Mouse (Mus musculus) intestine, embryonic 15.5 days (tissue): ENCODE measurements around the gene Cap2. TPM values are rescaled to one million over a fixed set of nuclear protein-coding genes. Genes with fewer than 3 reads are reported as not detected.

Experiments used
- ATAC-seq: fragments of 200-750 bp; cut with Nextera tagmentation; 2 replicates; pipeline ENCODE4 v1.8.0; 2017; ENCODE audit warnings: moderate TSS enrichment, moderate library complexity
- H3K27ac ChIP-seq: fragments of 300-500 bp; sonication (generic); 2 replicates; pipeline ENCODE4 v1.5.1; 2015; ENCODE audit warnings: mild to moderate bottlenecking, inconsistent platforms
- H3K27me3 ChIP-seq: fragments of 300-500 bp; sonication (generic); replicated peaks from 2 replicates; pipeline ENCODE4 v1.6.1; 2015; ENCODE audit warnings: inconsistent platforms
- H3K36me3 ChIP-seq: fragments of 300-500 bp; sonication (generic); 2 replicates; pipeline ENCODE4 v1.6.1; 2015; ENCODE audit warnings: inconsistent platforms
- H3K4me1 ChIP-seq: fragments of 300-500 bp; sonication (generic); replicated peaks from 2 replicates; pipeline ENCODE4 v1.6.1; 2015; ENCODE audit warnings: inconsistent platforms
- H3K4me2 ChIP-seq: fragments of 300-500 bp; sonication (generic); replicated peaks from 2 replicates; pipeline ENCODE4 v1.6.1; 2015; ENCODE audit warnings: mild to moderate bottlenecking, inconsistent platforms
- H3K4me3 ChIP-seq: fragments of 300-500 bp; sonication (generic); replicated peaks from 2 replicates; pipeline ENCODE4 v1.5.1; 2015; ENCODE audit warnings: inconsistent platforms
- H3K9ac ChIP-seq: fragments of 300-500 bp; sonication (generic); 2 replicates; pipeline ENCODE4 v1.6.1; 2015; ENCODE audit warnings: inconsistent platforms
- H3K9me3 ChIP-seq: fragments of 300-500 bp; sonication (generic); 2 replicates; pipeline ENCODE4 v1.6.1; 2016; ENCODE audit warnings: inconsistent platforms
- WGBS: fragments of 180-500 bp; shearing (Covaris S2); methylation state at CpG from one replicate; pipeline ENCODE4 v1.1.7; 2015; 5-methylcytosine and 5-hydroxymethylcytosine counted together
- polyA plus RNA-seq: library from polyadenylated mRNA; unstranded; fragments of >200 nt; fragmentation: Nextera tagmentation; extraction: Ambion mirVana; gene quantifications from 2 replicates; pipeline ENCODE4 v1.2.1, GENCODE M21; 2015

The Cap2 gene
- 8.3 and 10.4 TPM in 2 replicates for polyA plus RNA-seq

DNA sequence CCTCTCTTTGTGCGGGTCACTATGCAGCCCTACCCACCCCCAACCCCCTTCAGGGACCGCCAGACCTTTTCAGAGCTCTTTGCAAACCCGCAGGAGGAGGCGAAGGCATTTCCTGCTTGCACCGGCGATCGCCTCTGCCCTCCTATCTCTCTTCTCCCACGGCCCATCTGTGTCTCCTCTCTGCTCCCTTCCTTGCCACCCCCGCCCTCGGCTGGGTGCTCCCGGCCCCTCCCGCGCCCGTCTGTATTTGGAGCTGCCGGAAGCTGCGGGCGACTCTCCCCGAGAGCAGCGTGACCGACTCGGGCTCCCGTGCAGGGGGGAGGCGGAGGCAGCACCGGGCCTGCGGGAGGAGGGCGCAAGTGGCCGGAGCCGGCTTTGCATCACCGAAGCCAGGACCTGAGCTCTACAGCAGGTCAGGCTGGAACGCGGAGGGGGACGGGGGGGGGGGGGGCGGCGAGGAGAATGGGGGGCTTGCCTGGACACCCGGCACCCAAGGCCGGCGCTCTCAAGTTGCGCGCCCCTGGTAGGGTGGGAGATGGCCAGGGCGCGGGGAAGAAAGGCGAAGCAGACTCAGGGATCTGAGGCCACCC, at the start of gene Cap2:
TSS of gene Cap2 (plus strand) at position 49 of the 590 bp plus-strand sequence.
- ATAC-seq = peak; percentile 86
- peak within 1 kb of the TSS; percentile 53 for H3K4me3 ChIP-seq
- H3K27me3 ChIP-seq = no peaks in the 10 kb centered on the region
- peaks cover 5% of the 10 kb centered on the region; the same call in 1 of the 2 replicates for H3K4me1 ChIP-seq
- H3K36me3 ChIP-seq = no peaks in the 10 kb centered on the region
- H3K9me3 ChIP-seq = no peaks in the 10 kb centered on the region
- under 1% methylated on average over 42 of the region's 42 CpGs for WGBS
- H3K9ac ChIP-seq = peak within 1 kb of the TSS; percentile 57
- H3K4me2 ChIP-seq = peak within 1 kb of the TSS; percentile 92
- H3K27ac ChIP-seq = peak within 1 kb of the TSS; percentile 36; the same call in 1 of the 2 replicates

DNA sequence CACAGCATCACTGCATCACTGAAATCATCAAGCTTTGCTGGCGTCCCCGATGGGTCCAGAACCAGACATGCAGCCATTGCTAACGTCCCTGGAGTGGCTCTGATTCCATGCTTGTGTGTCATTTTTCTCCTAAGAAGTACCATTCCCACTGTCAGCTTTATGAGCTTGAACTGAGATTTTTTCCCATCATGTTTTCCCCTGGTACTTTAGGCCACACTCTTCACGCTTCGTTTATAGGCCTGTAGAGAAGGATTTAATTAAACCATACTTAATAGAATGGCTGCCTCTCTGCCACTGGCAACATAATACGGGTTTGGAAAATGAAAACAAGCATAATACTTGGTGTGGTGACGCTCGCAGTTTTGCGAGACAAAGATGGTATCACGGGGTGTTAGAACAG, 42.1 kb upstream of the Cap2 start:
- Histone ChIP-seq H3K4me1 (no peaks in the 10 kb centered on the region), H3K9me3 (no peaks in the 10 kb centered on the region), H3K27me3 (no peaks in the 10 kb centered on the region), H3K36me3 (no peaks in the 10 kb centered on the region), H3K4me2 (no peak overlapping the region), H3K27ac (no peak overlapping the region), H3K4me3 (no peak overlapping the region), H3K9ac (no peak overlapping the region)
- no peak for ATAC-seq
- 90% methylated on average over 10 of the region's 10 CpGs for WGBS

DNA sequence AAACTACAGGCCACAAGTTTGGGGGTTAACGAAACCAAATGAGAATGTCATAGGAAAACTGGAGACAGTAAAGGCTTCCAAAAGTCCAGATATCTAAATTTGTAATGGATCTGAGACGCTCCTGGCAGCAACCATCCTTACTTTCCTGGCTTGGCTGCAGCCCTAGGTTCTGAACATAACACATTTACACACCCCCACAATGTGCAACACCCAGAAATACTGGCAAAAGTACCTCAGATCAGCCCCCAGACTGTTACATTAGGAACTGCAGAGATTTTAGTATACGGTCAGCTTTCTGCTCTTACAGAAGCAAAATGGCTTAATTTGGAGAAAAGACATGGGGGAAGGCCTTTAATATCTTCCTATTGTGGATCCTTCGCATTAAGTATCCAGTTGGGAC, 39.4 kb upstream of the Cap2 start:
- no peak for ATAC-seq
- no peaks in the 10 kb centered on the region for H3K9me3 ChIP-seq
- WGBS = 94% methylated on average over 4 of the region's 4 CpGs
- no peak overlapping the region for H3K27ac ChIP-seq
- H3K36me3 ChIP-seq = no peaks in the 10 kb centered on the region
- H3K4me1 ChIP-seq = no peaks in the 10 kb centered on the region
- no peak overlapping the region for H3K4me3 ChIP-seq
- H3K9ac ChIP-seq = no peak overlapping the region
- H3K4me2 ChIP-seq = no peak overlapping the region
- no peaks in the 10 kb centered on the region for H3K27me3 ChIP-seq

DNA sequence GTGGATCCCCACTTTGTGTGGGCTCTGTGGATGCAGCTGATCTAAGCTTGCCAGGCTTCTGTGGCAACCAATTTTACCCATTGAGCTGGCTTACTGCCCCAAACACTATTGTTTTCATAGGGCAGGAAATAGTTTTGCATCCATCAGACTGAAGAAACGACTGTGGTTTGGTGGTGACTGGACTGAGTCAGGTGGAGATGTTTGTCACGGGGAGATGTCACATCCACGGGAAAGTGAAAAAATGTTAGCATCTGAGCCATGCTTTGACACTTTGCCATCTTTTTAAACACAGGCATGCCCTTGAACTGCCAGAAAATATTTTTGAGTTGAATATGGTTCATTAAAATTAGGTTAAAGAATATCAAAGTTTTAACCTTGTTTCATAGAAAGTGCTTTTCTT, 37.9 kb upstream of the Cap2 start:
- ATAC-seq = no peak
- no peak overlapping the region for H3K4me2 ChIP-seq
- H3K27ac ChIP-seq = no peak overlapping the region
- no peaks in the 10 kb centered on the region for H3K9me3 ChIP-seq
- H3K36me3 ChIP-seq = no peaks in the 10 kb centered on the region
- WGBS = 67% methylated on average over 3 of the region's 3 CpGs
- no peak overlapping the region for H3K9ac ChIP-seq
- no peaks in the 10 kb centered on the region for H3K4me1 ChIP-seq
- no peaks in the 10 kb centered on the region for H3K27me3 ChIP-seq
- H3K4me3 ChIP-seq = no peak overlapping the region

DNA sequence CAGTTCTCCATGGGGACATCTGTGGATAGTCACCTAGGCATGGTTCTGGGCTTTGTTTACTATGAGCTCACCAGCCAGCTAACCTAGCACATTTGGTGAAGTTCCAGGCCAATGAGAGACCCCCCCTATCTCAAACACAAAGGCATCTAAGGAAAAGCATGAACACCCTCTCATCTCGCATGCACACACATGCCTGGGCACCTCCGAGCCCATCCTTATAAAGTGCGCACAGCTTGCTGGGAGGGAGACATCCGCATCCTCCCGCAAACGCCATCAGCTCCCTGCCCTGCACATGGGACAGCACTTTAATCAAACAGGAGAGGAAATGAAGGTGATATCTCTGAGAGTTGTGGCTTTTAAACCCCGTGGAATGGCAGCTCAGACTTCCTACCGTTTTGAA, 33.4 kb upstream of the Cap2 start:
- H3K4me2 ChIP-seq = no peak overlapping the region
- H3K4me3 ChIP-seq = no peak overlapping the region
- H3K36me3 ChIP-seq = no peaks in the 10 kb centered on the region
- H3K9me3 ChIP-seq = no peaks in the 10 kb centered on the region
- no peaks in the 10 kb centered on the region for H3K27me3 ChIP-seq
- no peak overlapping the region for H3K9ac ChIP-seq
- no peak overlapping the region for H3K27ac ChIP-seq
- H3K4me1 ChIP-seq = no peaks in the 10 kb centered on the region
- WGBS = 57% methylated on average over 8 of the region's 8 CpGs
- ATAC-seq = no peak

DNA sequence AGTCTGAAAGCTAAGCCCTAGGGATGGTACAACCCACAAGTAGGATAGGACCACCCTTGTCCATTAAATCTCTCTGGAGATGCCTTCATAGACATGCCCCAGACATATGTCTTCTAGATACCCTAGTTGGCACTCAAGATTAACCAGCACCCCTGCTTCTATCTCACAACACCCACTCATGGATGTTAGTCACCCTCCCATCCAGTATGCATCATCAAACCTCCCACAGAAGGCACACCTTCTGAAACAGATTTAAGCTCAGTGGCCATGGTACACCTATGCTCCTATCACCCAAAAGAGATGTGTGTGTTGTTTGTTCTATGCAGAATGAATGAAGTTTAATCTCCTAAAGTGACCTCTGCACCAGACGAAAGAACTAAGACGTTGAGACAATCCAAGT, 32.1 kb upstream of the Cap2 start:
- H3K9me3 ChIP-seq = no peaks in the 10 kb centered on the region
- no peaks in the 10 kb centered on the region for H3K4me1 ChIP-seq
- no peak overlapping the region for H3K9ac ChIP-seq
- no peak for ATAC-seq
- no peak overlapping the region for H3K4me3 ChIP-seq
- no peak overlapping the region for H3K4me2 ChIP-seq
- H3K36me3 ChIP-seq = no peaks in the 10 kb centered on the region
- H3K27me3 ChIP-seq = no peaks in the 10 kb centered on the region
- no peak overlapping the region for H3K27ac ChIP-seq
- 84% methylated on average over 2 of the region's 2 CpGs for WGBS

DNA sequence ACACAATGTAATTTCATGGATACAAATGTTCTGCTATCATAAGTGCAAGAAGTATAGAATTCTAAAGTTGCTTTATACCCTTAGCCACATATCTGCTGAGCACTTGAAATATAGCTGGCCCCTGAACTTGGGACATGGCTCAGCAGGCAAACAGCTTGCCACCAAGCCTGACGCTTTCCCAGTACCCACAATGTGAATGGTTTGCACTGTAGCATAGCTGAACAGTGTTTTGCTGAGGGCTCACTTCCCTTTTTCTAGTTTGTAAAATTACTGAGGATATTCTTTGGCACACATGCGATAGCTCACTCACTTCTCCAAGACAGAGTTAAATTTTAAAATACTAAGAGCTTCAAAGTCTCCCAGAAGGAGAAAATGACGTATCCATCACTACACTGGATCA, 20.4 kb upstream of the Cap2 start:
- Histone ChIP-seq H3K27ac (no peak overlapping the region), H3K36me3 (no peaks in the 10 kb centered on the region), H3K9ac (no peak overlapping the region), H3K4me2 (no peak overlapping the region), H3K4me3 (no peak overlapping the region), H3K9me3 (no peaks in the 10 kb centered on the region), H3K27me3 (no peaks in the 10 kb centered on the region), H3K4me1 (no peaks in the 10 kb centered on the region)
- ATAC-seq = no peak
- WGBS = 72% methylated on average over 3 of the region's 3 CpGs

DNA sequence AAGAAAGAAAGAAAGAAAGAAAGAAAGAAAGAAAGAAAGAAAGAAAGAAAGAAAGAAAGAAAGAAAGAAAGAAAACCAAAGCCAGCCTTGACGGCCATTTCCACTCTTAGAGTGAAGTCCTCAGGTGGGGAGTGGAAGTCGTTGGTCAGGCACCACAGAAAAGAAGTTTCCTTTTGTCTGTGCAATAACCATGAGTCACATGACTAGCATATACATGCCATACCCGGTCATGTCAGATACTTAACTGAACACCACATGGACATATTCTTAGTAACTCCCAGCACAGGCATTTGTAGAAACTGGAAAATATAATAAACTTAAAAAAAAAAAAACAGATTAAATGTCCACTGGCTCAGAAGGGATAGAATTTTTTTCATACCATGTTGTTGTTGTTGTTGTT, 16.0 kb upstream of the Cap2 start:
- Histone ChIP-seq H3K27me3 (no peaks in the 10 kb centered on the region), H3K9ac (no peak overlapping the region), H3K9me3 (no peaks in the 10 kb centered on the region), H3K4me1 (0 out of 2 replicates have a peak, but pooled peaks cover 4% of the 10 kb centered on the region), H3K36me3 (no peaks in the 10 kb centered on the region), H3K4me2 (no peak overlapping the region), H3K4me3 (no peak overlapping the region), H3K27ac (no peak overlapping the region)
- WGBS = 77% methylated on average over 3 of the region's 3 CpGs
- no peak for ATAC-seq

DNA sequence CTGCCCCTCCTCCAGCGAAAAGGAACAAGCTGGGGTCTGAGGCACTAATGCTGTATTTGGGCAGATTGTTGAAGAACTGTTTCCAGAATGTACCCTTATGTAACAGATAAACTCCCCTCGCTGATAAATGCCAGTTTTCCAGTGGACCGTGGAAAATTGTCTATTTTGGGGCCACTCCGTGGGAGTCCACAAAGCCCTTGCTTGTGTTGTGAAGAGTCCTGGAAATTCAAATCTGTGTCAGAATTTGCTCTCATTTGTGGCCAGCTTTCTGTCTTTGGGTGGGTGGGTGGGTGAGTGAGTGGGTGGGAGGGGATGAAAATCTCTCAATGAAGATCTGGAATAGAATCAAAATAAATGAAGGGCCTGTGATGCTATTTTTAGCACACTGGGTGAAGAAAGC, 13.5 kb upstream of the Cap2 start:
- H3K9ac ChIP-seq = no peak overlapping the region
- H3K4me2 ChIP-seq = no peak overlapping the region
- no peak for ATAC-seq
- no peak overlapping the region for H3K4me3 ChIP-seq
- no peaks in the 10 kb centered on the region for H3K36me3 ChIP-seq
- H3K4me1 ChIP-seq = 0 out of 2 replicates have a peak, but pooled peaks cover 4% of the 10 kb centered on the region
- WGBS = 78% methylated on average over 4 of the region's 4 CpGs
- H3K27ac ChIP-seq = no peak overlapping the region
- no peaks in the 10 kb centered on the region for H3K9me3 ChIP-seq
- no peaks in the 10 kb centered on the region for H3K27me3 ChIP-seq

DNA sequence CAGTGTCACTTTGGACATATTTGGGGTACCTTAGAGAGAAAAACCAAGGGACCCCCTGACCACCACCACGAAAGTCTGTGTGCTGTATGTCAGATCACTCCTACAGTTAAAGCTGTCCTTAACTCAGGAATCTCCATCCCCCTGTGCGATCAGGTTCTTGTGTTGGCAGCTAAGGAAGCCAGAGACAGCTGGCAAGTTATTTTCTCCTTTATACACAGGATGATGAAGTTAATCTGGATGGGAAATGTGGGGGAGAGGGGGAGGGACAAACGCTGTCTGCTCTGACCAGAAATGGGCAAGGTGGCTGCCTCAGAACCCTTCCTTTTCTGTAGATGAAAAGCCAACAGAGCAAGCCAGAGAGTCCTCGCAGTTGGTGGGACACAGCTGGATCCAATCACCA, 11.0 kb upstream of the Cap2 start:
- WGBS = 39% methylated on average over 4 of the region's 4 CpGs
- Histone ChIP-seq H3K9ac (no peak overlapping the region; the same call in 1 of the 2 replicates), H3K4me3 (no peak overlapping the region), H3K27ac (peak overlapping the region; percentile 22; the same call in 1 of the 2 replicates), H3K4me1 (0 out of 2 replicates have a peak, but pooled peaks cover 4% of the 10 kb centered on the region), H3K36me3 (no peaks in the 10 kb centered on the region), H3K27me3 (no peaks in the 10 kb centered on the region), H3K4me2 (no peak overlapping the region), H3K9me3 (no peaks in the 10 kb centered on the region)
- no peak for ATAC-seq

DNA sequence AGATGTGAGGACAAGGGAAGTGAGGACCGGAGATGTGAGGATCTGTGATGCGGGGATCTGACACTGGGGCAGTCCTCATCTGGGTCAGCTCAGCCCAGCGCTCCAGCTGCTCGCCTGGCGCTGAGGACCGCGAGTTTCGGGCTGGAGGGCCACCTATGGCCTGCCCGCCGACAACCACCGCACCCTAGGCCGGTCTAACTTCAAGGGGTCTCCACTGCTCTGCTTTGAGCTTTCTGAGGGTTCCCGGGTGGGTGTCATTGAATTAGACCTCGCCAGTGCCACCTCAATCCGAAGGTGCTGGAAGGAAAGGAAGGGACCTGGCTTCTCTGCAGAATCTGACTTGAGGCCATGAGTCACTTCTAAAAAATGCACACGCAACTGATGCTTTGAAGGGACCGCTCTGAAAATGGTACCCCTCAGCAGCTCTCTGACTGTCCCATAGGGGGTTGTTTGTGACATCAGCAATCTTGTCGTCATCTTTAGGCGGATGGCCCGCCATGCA, 793 bp downstream of the Cap2 start:
- H3K4me3 ChIP-seq = peak overlapping the region; percentile 53
- ATAC-seq = peak; percentile 77
- H3K9me3 ChIP-seq = no peaks in the 10 kb centered on the region
- peaks cover 5% of the 10 kb centered on the region; the same call in 1 of the 2 replicates for H3K4me1 ChIP-seq
- 6% methylated on average over 20 of the region's 20 CpGs for WGBS
- peak overlapping the region; percentile 92 for H3K4me2 ChIP-seq
- H3K27me3 ChIP-seq = no peaks in the 10 kb centered on the region
- H3K9ac ChIP-seq = peak overlapping the region; percentile 57
- no peaks in the 10 kb centered on the region for H3K36me3 ChIP-seq
- H3K27ac ChIP-seq = peak overlapping the region; percentile 36; the same call in 1 of the 2 replicates

DNA sequence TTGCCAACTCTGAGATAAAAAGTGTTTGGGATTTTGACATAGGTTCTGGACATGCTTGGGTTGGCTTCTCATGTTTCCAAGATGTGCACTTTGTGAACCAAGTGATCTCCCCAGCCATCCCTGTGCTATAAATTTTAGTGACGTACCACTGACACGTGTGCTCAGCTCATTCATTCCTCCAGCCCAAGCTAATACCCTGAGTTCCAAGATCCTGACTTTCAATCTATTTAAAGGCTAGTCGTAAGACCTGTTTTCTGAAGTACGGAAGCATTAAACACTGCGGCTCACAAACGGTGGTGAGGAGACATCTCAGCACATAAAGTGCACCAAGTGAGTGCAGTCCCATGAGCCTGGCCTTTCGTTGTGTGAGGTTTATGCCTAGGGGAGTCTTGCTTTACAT, 6.3 kb downstream of the Cap2 start:
- Histone ChIP-seq H3K4me2 (no peak overlapping the region), H3K27ac (no peak overlapping the region), H3K36me3 (no peaks in the 10 kb centered on the region), H3K4me1 (no peaks in the 10 kb centered on the region), H3K9me3 (no peaks in the 10 kb centered on the region), H3K27me3 (no peaks in the 10 kb centered on the region), H3K9ac (no peak overlapping the region), H3K4me3 (no peak overlapping the region)
- ATAC-seq = no peak
- WGBS = 76% methylated on average over 7 of the region's 7 CpGs

DNA sequence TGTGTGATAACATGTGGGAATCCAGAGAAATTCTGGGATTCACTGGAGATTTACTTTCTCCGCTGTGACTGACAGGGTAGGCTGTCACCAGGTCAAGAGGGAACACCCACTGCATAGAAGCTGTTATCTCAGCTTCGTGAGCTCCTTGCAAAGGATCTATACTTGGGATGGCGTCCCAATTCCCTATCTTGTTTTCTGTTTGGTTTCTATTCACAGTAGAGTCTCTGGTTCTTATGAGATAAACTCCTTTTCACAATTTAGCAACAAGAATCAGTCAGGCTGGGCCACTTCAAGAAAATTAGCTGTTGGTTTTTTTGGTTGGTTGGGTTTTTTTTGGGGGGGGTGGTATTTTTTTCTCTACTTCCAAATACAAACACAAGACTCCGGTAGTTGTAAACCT, 7.2 kb downstream of the Cap2 start:
- Histone ChIP-seq H3K27ac (no peak overlapping the region), H3K36me3 (no peaks in the 10 kb centered on the region), H3K4me3 (no peak overlapping the region), H3K27me3 (no peaks in the 10 kb centered on the region), H3K4me2 (no peak overlapping the region), H3K9ac (no peak overlapping the region), H3K4me1 (no peaks in the 10 kb centered on the region), H3K9me3 (no peaks in the 10 kb centered on the region)
- 65% methylated on average over 4 of the region's 4 CpGs for WGBS
- no peak for ATAC-seq
